Mouse (Mus musculus) lung, adult 2 months (tissue): ENCODE data around the gene Akirin2. TPM values are rescaled to one million over a fixed set of nuclear protein-coding genes. Genes with fewer than 3 reads are reported as not detected.

ENCODE experiments used
- DNase-seq: peaks from one replicate; pipeline ENCODE4 v3.0.0; 2022
- H3K4me1 ChIP-seq: fragments of 200-500 bp; 2 replicates; pipeline ENCODE4 v1.6.1; 2011; ENCODE audit warnings: low read length; ENCODE audit not compliant: control insufficient read depth, insufficient read depth
- H3K4me3 ChIP-seq: fragments of 200-500 bp; replicated peaks from 2 replicates; pipeline ENCODE3; 2011; ENCODE audit warnings: low read depth, mild to moderate bottlenecking, control low read depth, low read length; ENCODE audit errors: extremely low read depth
- CTCF ChIP-seq: fragments of 200-500 bp; IDR thresholded peaks from 2 replicates; pipeline ENCODE4 v1.5.1; 2011; ENCODE audit warnings: mild to moderate bottlenecking, low read length, control low read depth; ENCODE audit not compliant: insufficient read depth
- POLR2A ChIP-seq: fragments of 200-500 bp; IDR thresholded peaks from 2 replicates; pipeline ENCODE4 v1.6.1; 2011; ENCODE audit warnings: low read depth, mild to moderate bottlenecking, control low read depth, low read length, borderline replicate concordance; ENCODE audit errors: extremely low read depth
- WGBS: fragments of 180-500 bp; shearing (Covaris S2); methylation state at CpG from one replicate; pipeline ENCODE4 v1.1.7; 2018; 5-methylcytosine and 5-hydroxymethylcytosine counted together
- polyA plus RNA-seq: library from polyadenylated mRNA; depleted of rRNA; stranded (reverse); fragments of >200 nt; gene quantifications from 2 replicates; pipeline ENCODE4 v1.2.3, GENCODE M21; 2012; rRNA removed

Gene Akirin2
- polyA plus RNA-seq: 24.1 and 26.0 TPM in 2 replicates

GRCm38 (mm10) chr4:34550748-34551097 lies at the start of gene Akirin2:
TSS of gene Akirin2 (plus strand) at chr4:34550937.
- under 1% methylated on average over 52 of the region's 53 CpGs for WGBS
- H3K4me1 ChIP-seq: peaks cover 11% of the 10 kb centered on the region
- peak within 1 kb of the TSS; percentile 99 for H3K4me3 ChIP-seq
- no peak for DNase-seq
- TF ChIP-seq POLR2A (no peak), CTCF (no peak)

- Histone ChIP-seq H3K4me3 (no peak overlapping the region), H3K4me1 (no peaks in the 10 kb centered on the region)
- no peak for DNase-seq
- TF ChIP-seq CTCF (no peak), POLR2A (no peak)
- 83% methylated on average over 3 of the region's 3 CpGs for WGBS
Measured at GRCm38 (mm10) chr4:34510305-34510704, 40.4 kb upstream of the Akirin2 start.

- no peaks in the 10 kb centered on the region for H3K4me1 ChIP-seq
- H3K4me3 ChIP-seq: no peak overlapping the region
- TF ChIP-seq CTCF (no peak), POLR2A (no peak)
- no peak for DNase-seq
- WGBS: 51% methylated on average over 3 of the region's 3 CpGs
Measured at GRCm38 (mm10) chr4:34522846-34523245, 27.9 kb upstream of the Akirin2 start.

- no peak overlapping the region for H3K4me3 ChIP-seq
- no peak for DNase-seq
- no peaks in the 10 kb centered on the region for H3K4me1 ChIP-seq
- TF ChIP-seq CTCF (no peak), POLR2A (no peak)
- WGBS: 84% methylated on average over 4 of the region's 4 CpGs
Measured at GRCm38 (mm10) chr4:34523586-34523985, 27.2 kb upstream of the Akirin2 start.

- no peak for DNase-seq
- WGBS: 77% methylated on average over 3 of the region's 3 CpGs
- H3K4me1 ChIP-seq: no peaks in the 10 kb centered on the region
- no peak for TF ChIP-seq POLR2A
- no peak for TF ChIP-seq CTCF
- H3K4me3 ChIP-seq: no peak overlapping the region
Measured at GRCm38 (mm10) chr4:34526771-34527170, 24.0 kb upstream of the Akirin2 start.

GRCm38 (mm10) chr4:34528430-34529100 lies 22.2 kb upstream of the Akirin2 start:
- DNase-seq: no peak
- Histone ChIP-seq H3K4me3 (no peak overlapping the region), H3K4me1 (no peaks in the 10 kb centered on the region)
- WGBS: 73% methylated on average over 1 of the region's 1 CpGs
- TF ChIP-seq CTCF (no peak), POLR2A (no peak)

GRCm38 (mm10) chr4:34529379-34529778 lies 21.4 kb upstream of the Akirin2 start:
- 66% methylated on average over 4 of the region's 4 CpGs for WGBS
- Histone ChIP-seq H3K4me3 (no peak overlapping the region), H3K4me1 (no peaks in the 10 kb centered on the region)
- no peak for TF ChIP-seq CTCF
- no peak for TF ChIP-seq POLR2A
- DNase-seq: no peak

- TF ChIP-seq POLR2A (no peak), CTCF (no peak)
- Histone ChIP-seq H3K4me1 (no peaks in the 10 kb centered on the region), H3K4me3 (no peak overlapping the region)
- no peak for DNase-seq
- 90% methylated on average over 6 of the region's 6 CpGs for WGBS
Measured at GRCm38 (mm10) chr4:34529941-34530340, 20.8 kb upstream of the Akirin2 start.

- H3K4me1 ChIP-seq: peaks cover 5% of the 10 kb centered on the region
- TF ChIP-seq CTCF (no peak), POLR2A (peak; percentile 81; the same call in 1 of the 2 replicates)
- WGBS: 1% methylated on average over 38 of the region's 38 CpGs
- peak; percentile 96 for DNase-seq
- peak overlapping the region; percentile 99 for H3K4me3 ChIP-seq
Measured at GRCm38 (mm10) chr4:34549981-34550747, 573 bp upstream of the Akirin2 start.
